Mouse (Mus musculus) stomach, postnatal 0 days (tissue): ENCODE data around the gene Ap3d1.

Experiments
- CTCF ChIP-seq: IDR thresholded peaks from 2 replicates; pipeline ENCODE4 v1.5.1; 2016; ENCODE audit warnings: antibody characterized with exemption, low read depth, mild to moderate bottlenecking, moderate library complexity
- EP300 ChIP-seq: optimal IDR thresholded peaks from 2 replicates; pipeline ENCODE3; 2016; ENCODE audit warnings: antibody characterized with exemption

GRCm38 (mm10) chr10:80661149-80661548 lies 80.9 kb downstream of the Ap3d1 start:
- TF ChIP-seq CTCF, result peak; percentile 80
- no peak for TF ChIP-seq EP300
